Mouse (Mus musculus) embryonic facial prominence, embryonic 15.5 days (tissue): ENCODE measurements at regions not wholly inside any gene's neighbourhood (a gene's known extent, or its start where the extent isn't known, plus 50 kb on each side); places are given as distances from the start of the nearest gene placed in this dataset.
"Not testable (repeated sequence)": the region's sequence is repeated elsewhere in the genome, so short reads cannot be mapped to it uniquely, and the experiment has no call there.

Experiments used
- ATAC-seq: fragments of 200-750 bp; cut with Nextera tagmentation; 2 replicates; pipeline ENCODE4 v1.8.0; 2017; ENCODE audit warnings: low read depth, moderate TSS enrichment; ENCODE audit not compliant: insufficient number of reproducible peaks, low FRiP score, low TSS enrichment
- H3K27ac ChIP-seq: fragments of 300-500 bp; sonication (generic); replicated peaks from 2 replicates; pipeline ENCODE4 v1.5.1; 2015; ENCODE audit warnings: mild to moderate bottlenecking, inconsistent platforms
- H3K27me3 ChIP-seq: fragments of 300-500 bp; sonication (generic); 2 replicates; pipeline ENCODE4 v1.6.1; 2015; ENCODE audit warnings: inconsistent platforms
- H3K36me3 ChIP-seq: fragments of 300-500 bp; sonication (generic); 2 replicates; pipeline ENCODE4 v1.6.1; 2015; ENCODE audit warnings: mild to moderate bottlenecking, inconsistent platforms
- H3K4me1 ChIP-seq: fragments of 300-500 bp; sonication (generic); 2 replicates; pipeline ENCODE4 v1.6.1; 2015; ENCODE audit warnings: inconsistent platforms
- H3K4me2 ChIP-seq: fragments of 300-500 bp; sonication (generic); replicated peaks from 2 replicates; pipeline ENCODE4 v1.6.1; 2015; ENCODE audit warnings: mild to moderate bottlenecking, inconsistent platforms
- H3K4me3 ChIP-seq: fragments of 300-500 bp; sonication (generic); replicated peaks from 2 replicates; pipeline ENCODE4 v1.5.1; 2015; ENCODE audit warnings: mild to moderate bottlenecking, inconsistent platforms
- H3K9ac ChIP-seq: fragments of 300-500 bp; sonication (generic); 2 replicates; pipeline ENCODE4 v1.6.1; 2015; ENCODE audit warnings: inconsistent platforms
- H3K9me3 ChIP-seq: fragments of 300-500 bp; sonication (generic); replicated peaks from 2 replicates; pipeline ENCODE4 v1.6.1; 2016; ENCODE audit warnings: inconsistent platforms
- WGBS: fragments of 180-500 bp; shearing (Covaris S2); methylation state at CpG from one replicate; pipeline ENCODE4 v1.1.7; 2015; 5-methylcytosine and 5-hydroxymethylcytosine counted together

DNA sequence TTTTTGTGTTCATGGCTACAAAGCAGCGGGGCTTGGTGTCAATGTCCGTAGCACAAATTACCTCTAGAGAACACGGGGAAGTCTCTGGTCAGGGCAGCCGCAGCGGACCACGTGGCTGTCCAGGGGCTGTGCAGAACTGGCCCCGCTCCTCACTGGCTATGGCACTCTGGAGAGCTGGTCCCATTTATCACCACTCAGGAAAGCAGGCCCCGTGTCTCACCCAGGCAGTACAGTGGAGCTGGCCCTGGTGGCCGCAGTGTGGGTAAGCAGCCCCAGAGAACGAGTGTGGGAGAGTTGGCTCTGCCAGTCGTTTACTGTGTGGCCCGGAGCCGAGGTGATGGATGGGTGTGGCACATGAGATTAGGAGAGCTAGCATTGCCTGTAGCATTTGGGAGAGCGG lies 163.8 kb downstream of the Csl start:
- Histone ChIP-seq H3K4me2 (no peak overlapping the region), H3K36me3 (no peaks in the 10 kb centered on the region), H3K4me3 (no peak overlapping the region), H3K9ac (no peak overlapping the region), H3K27me3 (no peaks in the 10 kb centered on the region), H3K9me3 (no peaks in the 10 kb centered on the region), H3K4me1 (peaks cover 13% of the 10 kb centered on the region), H3K27ac (no peak overlapping the region)
- 85% methylated on average over 14 of the region's 14 CpGs for WGBS
- peak; percentile 13; the same call in 1 of the 2 replicates for ATAC-seq

DNA sequence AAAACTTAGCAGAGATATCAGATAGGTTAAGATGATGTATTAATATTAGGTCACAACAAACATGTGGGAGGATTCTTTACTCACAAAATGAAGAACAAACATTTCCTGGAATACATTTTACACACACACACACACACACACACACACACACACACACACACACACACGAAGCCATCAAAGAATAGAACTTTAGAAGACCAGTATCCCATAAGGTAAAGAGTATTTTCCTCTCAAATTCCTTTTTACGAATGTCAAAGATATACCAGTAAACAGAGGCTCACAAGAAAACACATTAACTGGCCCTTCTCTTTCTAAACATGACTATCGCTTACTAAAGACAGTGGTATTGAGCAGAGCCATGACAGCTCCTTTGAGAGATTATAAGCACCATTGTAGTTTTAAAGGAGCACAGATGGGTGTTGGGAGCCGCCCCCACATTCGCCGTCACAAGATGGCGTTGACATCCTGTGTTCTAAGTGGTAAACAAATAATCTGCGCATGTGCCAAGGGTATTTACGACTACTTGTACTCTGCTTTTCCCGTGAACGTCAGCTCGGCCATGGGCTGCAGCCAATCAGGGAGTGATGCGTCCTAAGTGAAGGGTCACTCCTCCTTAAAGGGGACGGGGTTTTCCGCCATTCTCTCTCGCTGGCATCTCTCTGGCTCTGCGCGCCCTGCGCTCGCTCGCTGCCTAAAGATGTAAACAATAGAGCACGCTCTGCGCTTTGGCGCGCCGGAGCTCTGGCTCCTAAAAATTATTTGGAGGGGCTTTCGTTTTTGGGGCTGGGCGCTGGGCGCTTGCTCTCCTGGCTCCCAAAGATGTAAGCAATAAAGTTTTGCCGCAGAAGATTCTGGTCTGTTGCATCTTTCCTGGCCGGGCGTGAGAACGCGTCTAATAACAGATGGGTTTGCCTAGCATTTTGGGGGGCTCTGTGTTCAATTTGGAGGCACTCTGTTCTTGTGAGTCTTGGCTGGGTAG lies 160.0 kb downstream of the Csl start:
- peak overlapping the region; percentile 48; the same call in 1 of the 2 replicates for H3K27ac ChIP-seq
- H3K4me1 ChIP-seq, H3K9me3 ChIP-seq, H3K36me3 ChIP-seq, ATAC-seq, H3K27me3 ChIP-seq: not testable (repeated sequence)
- peak overlapping the region; percentile 44 for H3K4me3 ChIP-seq
- peak overlapping the region; percentile 21; the same call in 1 of the 2 replicates for H3K9ac ChIP-seq
- peak overlapping the region; percentile 44 for H3K4me2 ChIP-seq
- 47% methylated on average over 25 of the region's 34 CpGs for WGBS

DNA sequence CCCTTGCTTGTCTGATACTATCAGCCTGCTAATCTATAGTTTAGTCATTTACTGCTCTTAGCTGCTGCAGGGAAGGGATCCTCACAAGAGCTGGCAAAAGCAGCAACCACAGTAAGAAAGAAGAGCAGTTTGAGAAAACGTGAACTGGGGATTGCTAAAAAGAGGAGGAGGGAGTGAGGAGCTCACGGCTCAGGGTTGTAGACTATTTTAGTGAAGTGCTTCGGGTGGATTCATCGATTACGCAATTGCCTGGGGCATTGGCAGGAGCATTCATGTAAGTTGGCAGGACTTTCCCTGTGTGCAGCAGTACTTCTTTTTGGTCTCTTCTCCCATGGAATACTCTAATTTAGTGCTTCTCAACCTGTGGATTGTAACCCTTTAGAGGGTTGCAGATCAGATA lies 157.1 kb downstream of the Csl start:
- no peaks in the 10 kb centered on the region for H3K27me3 ChIP-seq
- no peaks in the 10 kb centered on the region for H3K9me3 ChIP-seq
- ATAC-seq = no peak
- H3K9ac ChIP-seq = no peak overlapping the region
- H3K4me3 ChIP-seq = no peak overlapping the region
- peaks cover 4% of the 10 kb centered on the region; the same call in 1 of the 2 replicates for H3K4me1 ChIP-seq
- H3K27ac ChIP-seq = no peak overlapping the region
- WGBS = 62% methylated on average over 5 of the region's 5 CpGs
- no peaks in the 10 kb centered on the region for H3K36me3 ChIP-seq
- no peak overlapping the region for H3K4me2 ChIP-seq

DNA sequence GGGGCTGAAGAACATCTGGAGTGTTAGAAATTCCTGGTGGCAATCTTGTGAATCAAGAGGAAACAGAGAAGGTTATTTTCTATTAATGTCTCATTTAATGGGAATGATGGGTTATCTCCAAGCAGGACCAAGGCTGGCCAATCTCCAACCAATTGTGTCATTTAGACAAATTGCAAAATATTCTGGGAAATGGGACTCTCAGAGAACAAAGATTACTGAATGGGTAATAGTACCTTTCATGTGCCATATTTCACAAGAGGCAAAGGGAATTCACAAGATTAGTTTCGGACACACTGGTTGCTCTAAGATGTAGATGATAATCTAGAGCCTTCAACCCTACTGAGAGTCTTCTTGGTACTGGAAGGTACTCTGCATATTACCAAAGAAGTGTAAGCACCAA lies 155.3 kb downstream of the Csl start:
- no peak overlapping the region for H3K4me3 ChIP-seq
- H3K4me1 ChIP-seq = peaks cover 4% of the 10 kb centered on the region; the same call in 1 of the 2 replicates
- H3K27me3 ChIP-seq = no peaks in the 10 kb centered on the region
- no peak for ATAC-seq
- WGBS = 84% methylated on average over 1 of the region's 1 CpGs
- H3K4me2 ChIP-seq = no peak overlapping the region
- no peaks in the 10 kb centered on the region for H3K36me3 ChIP-seq
- H3K9me3 ChIP-seq = no peaks in the 10 kb centered on the region
- H3K27ac ChIP-seq = no peak overlapping the region
- no peak overlapping the region for H3K9ac ChIP-seq

DNA sequence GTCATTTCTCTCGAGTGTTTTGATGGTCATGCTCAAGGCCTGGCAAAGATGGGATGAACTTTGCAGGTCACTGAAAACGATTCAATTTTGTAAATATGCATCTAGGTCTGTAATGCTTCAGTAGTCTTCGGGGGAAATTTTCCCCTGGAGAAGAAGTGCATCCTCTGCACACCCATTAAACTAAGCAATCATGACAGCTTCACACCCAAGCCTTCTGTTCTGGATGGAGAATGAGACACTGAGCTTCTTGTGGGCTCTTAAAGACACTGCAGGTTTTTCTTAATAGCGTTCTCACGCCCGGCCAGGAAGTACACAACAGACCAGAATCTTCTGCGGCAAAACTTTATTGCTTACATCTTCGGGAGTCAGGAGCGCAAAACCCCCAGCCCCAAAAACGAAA lies 151.0 kb downstream of the Csl start:
- H3K4me3 ChIP-seq = no peak overlapping the region
- H3K4me1 ChIP-seq = no peaks in the 10 kb centered on the region
- H3K4me2 ChIP-seq = no peak overlapping the region
- H3K36me3 ChIP-seq = no peaks in the 10 kb centered on the region
- 83% methylated on average over 10 of the region's 10 CpGs for WGBS
- 0 out of 2 replicates have a peak, but pooled peaks cover 8% of the 10 kb centered on the region for H3K9me3 ChIP-seq
- no peaks in the 10 kb centered on the region for H3K27me3 ChIP-seq
- H3K9ac ChIP-seq = no peak overlapping the region
- no peak overlapping the region for H3K27ac ChIP-seq
- ATAC-seq = no peak

DNA sequence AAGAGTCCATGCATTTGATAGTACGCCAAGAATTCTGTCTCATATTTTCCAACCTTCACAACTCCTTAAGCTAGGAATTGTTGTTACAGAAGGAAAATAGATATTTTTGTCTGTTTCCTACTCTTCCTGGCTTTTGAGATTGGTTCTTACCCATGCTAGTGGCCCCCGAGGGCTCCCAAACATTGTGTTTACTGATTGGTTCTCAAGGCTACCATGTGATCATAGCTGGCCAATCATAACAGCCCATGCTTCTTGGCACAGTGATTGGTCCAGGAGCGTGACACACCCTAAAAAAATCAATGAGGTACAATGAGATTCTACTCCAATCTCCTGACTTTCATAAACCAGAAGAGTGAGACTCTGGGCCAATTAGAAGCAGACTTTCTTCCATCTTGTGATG lies 150.0 kb downstream of the Csl start:
- ATAC-seq = no peak
- Histone ChIP-seq H3K27me3 (no peaks in the 10 kb centered on the region), H3K9ac (no peak overlapping the region), H3K4me2 (no peak overlapping the region), H3K27ac (no peak overlapping the region), H3K4me1 (no peaks in the 10 kb centered on the region), H3K4me3 (no peak overlapping the region), H3K36me3 (no peaks in the 10 kb centered on the region), H3K9me3 (0 out of 2 replicates have a peak, but pooled peaks cover 8% of the 10 kb centered on the region)
- 93% methylated on average over 3 of the region's 3 CpGs for WGBS

DNA sequence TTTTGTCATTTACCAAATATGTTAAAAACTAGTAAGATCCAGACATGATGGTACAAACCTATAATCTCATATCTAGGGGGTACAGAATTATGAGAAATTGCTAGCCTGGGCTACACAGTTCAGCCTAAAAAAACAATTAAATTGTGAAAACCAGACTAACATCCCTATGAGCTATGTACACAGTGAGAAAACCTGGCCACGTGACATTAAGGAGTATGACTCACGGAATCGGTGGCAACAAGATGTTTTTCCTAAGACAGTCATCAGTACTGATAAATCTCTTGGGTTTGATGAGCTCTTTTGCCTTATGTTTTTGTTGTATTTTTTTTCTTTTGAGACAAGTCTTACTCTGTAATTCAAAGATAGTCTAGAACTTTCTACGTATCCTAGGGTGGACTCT lies 148.6 kb downstream of the Csl start:
- Histone ChIP-seq H3K4me2 (no peak overlapping the region), H3K9me3 (0 out of 2 replicates have a peak, but pooled peaks cover 8% of the 10 kb centered on the region), H3K27ac (no peak overlapping the region), H3K27me3 (no peaks in the 10 kb centered on the region), H3K4me3 (no peak overlapping the region), H3K36me3 (no peaks in the 10 kb centered on the region), H3K9ac (no peak overlapping the region), H3K4me1 (no peaks in the 10 kb centered on the region)
- ATAC-seq = no peak
- WGBS = 86% methylated on average over 4 of the region's 4 CpGs

DNA sequence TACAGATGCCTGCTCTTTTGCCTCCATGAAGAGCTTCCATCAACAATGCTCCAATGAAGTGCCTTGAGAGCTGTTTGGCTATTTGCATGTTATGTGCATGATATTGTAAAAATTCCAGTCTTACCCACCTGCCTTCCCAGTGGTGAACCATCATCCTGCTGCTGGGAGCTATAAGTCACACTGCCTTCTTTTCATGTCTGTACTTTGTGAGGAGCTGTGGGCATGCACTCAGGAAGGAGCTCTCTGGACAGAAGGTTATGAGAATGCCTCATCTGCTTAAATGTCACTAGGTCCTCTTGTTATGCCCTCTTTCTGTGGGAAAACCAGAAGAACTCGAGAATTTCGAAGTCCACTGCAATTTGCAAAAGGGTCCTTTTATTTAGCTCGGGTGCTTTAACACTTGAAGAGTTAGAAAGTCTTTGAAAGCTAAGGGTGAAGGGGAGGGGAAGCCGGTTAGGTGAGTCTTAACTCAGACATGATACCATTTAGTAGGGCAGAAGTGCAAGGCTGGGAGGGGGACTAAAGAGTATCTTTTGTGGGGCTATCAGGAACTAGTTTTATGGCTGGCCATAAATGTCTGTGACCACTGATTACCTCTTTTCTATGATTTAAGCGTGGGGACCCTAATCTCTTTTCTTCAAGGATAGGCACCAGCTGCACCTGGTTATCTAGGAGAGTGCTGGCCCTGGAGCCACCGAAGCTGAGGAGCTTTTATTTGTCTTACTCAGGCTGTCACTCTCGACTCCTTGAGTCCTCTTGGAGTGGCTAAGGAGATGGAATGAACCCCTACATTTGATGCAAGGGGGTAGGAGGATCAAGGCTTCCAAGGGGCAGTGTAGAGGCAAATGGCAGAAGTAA lies 144.8 kb downstream of the Csl start:
- no peak overlapping the region for H3K9ac ChIP-seq
- H3K36me3 ChIP-seq = no peaks in the 10 kb centered on the region
- no peak overlapping the region for H3K4me3 ChIP-seq
- H3K27ac ChIP-seq = no peak overlapping the region
- H3K27me3 ChIP-seq = no peaks in the 10 kb centered on the region
- ATAC-seq = no peak
- H3K4me1 ChIP-seq = no peaks in the 10 kb centered on the region
- 52% methylated on average over 7 of the region's 7 CpGs for WGBS
- H3K4me2 ChIP-seq = no peak overlapping the region
- H3K9me3 ChIP-seq = 0 out of 2 replicates have a peak, but pooled peaks cover 8% of the 10 kb centered on the region

DNA sequence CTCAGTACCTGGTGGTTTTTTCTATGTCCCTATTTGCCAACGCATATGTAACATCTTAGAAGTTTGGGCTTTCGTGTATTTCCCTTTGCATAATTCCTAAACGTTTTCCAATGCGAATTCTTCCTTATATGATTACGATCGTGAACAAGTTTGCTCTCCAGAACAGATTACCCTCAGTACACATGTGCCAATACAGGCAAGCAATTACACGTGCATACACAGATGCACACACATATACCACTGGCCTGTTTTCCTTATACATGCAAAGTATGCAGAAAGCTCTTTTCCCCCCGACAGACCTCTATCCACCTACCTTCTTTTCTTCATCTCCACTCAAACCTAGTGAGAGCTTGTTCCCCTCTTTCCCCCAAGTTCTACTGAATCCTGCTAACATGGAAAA lies 144.1 kb downstream of the Csl start:
- Histone ChIP-seq H3K27me3 (no peaks in the 10 kb centered on the region), H3K4me3 (no peak overlapping the region), H3K27ac (no peak overlapping the region), H3K9me3 (0 out of 2 replicates have a peak, but pooled peaks cover 8% of the 10 kb centered on the region), H3K36me3 (no peaks in the 10 kb centered on the region), H3K4me1 (no peaks in the 10 kb centered on the region), H3K9ac (no peak overlapping the region), H3K4me2 (no peak overlapping the region)
- ATAC-seq = no peak
- 76% methylated on average over 8 of the region's 8 CpGs for WGBS

DNA sequence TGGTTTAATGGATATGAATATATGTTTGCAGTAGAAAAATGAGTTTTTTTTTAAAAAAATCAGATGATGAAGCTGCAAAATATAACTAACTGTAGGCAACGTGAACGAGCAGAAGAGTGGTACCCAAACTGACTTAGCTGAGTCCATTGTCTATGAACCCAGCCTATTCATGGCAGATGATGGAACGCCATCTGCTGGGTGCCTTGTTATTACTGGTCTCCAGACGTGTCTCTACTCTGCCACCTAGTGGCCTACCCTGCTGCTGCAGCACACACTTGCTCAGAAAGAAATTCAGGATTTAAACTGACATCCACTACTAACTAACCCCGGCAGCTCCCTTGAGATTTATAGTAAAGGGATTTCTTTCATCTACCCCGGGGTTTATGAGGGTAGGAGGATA lies 143.7 kb downstream of the Csl start:
- Histone ChIP-seq H3K36me3 (no peaks in the 10 kb centered on the region), H3K27ac (no peak overlapping the region), H3K9me3 (0 out of 2 replicates have a peak, but pooled peaks cover 8% of the 10 kb centered on the region), H3K4me3 (no peak overlapping the region), H3K4me1 (no peaks in the 10 kb centered on the region), H3K9ac (no peak overlapping the region), H3K4me2 (no peak overlapping the region), H3K27me3 (no peaks in the 10 kb centered on the region)
- WGBS = 6% methylated on average over 6 of the region's 6 CpGs
- ATAC-seq = no peak

DNA sequence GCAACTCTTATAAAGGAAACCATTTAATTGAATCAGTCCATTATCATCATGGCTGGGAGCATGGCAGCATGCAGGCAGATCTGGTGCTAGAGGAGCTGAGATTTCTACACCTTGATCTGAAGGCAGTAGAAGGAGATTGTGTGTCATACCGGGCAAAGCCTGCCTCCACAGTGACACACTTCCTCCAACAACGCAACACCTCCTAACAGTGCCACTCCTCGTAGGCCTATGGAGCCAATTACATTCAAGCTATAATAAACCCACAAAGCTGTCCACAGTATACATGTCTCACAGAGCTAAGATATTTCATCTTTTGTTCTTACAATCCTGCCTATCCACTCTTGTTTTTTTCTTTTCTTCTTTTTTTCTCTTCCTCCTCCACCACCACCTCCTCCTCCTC lies 141.8 kb downstream of the Csl start:
- H3K27me3 ChIP-seq = no peaks in the 10 kb centered on the region

More for the DNA sequence above, 141.8 kb downstream of the Csl start:
- Histone ChIP-seq H3K9ac (no peak overlapping the region), H3K36me3 (no peaks in the 10 kb centered on the region), H3K27ac (no peak overlapping the region), H3K4me1 (no peaks in the 10 kb centered on the region), H3K9me3 (0 out of 2 replicates have a peak, but pooled peaks cover 8% of the 10 kb centered on the region), H3K4me3 (no peak overlapping the region), H3K4me2 (no peak overlapping the region)
- no peak for ATAC-seq
- 78% methylated on average over 3 of the region's 3 CpGs for WGBS
